Mouse (Mus musculus): ENCODE data around the gene Olfr487. TPM values are rescaled to one million over a fixed set of nuclear protein-coding genes. Genes with fewer than 3 reads are reported as not detected.
"Not testable (repeated sequence)": the region's sequence is repeated elsewhere in the genome, so short reads cannot be mapped to it uniquely, and the experiment has no call there.

Olfr487 gene
- total RNA-seq (2021): not detected
- long read RNA-seq, experiment 1: 0 reads
- long read RNA-seq, experiment 2: 0 reads

- H3K4me3 ChIP-seq; intact Hi-C loops (cut with DNase I); DNase-seq; H3K27ac ChIP-seq: not testable (repeated sequence)
Observed at GRCm38 (mm10) chr7:108214536-108214935, at the start of gene Olfr487. Olfr487 (minus strand) TSS chr7:108214636.

GRCm38 (mm10) chr7:108258247-108258646, 43.8 kb upstream of the Olfr487 start, which contains the start of gene Olfr488:
Olfr488 (minus strand) TSS chr7:108258347.
- Histone ChIP-seq H3K27ac (no peak within 1 kb of the TSS), H3K4me3 (no peak within 1 kb of the TSS)
- intact Hi-C loops (cut with DNase I): no loop called here
- TF ChIP-seq CTCF (IDR thresholded peaks at IDR 0.05): no peak
- DNase-seq: no peak

GRCm38 (mm10) chr7:108233551-108233950, 19.1 kb upstream of the Olfr487 start:
- no peak overlapping the region for H3K27ac ChIP-seq
- DNase-seq: no peak
- H3K4me3 ChIP-seq: no peak overlapping the region
- intact Hi-C loops (cut with DNase I): no loop called here
- no peak for TF ChIP-seq CTCF (IDR thresholded peaks at IDR 0.05)

DNA sequence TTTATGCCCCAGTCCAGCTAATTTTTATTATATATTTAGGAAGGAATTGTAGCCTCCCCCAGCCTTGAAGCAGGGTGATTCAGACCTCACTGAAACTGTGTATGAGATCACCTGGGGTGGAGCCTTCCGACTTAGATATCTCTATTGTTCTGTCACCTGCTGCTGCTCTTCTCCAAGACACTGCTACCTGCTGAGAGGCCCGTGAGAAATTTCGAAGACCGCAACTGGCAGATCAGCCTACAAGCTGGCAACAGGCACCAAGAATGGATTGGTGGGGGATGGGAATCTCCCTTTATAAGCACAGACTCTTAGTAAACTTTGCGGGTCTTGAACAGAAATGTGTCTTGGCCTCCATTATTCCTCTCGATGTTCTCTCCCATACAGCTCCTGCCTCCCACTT, 17.5 kb downstream of the Olfr487 start:
- intact Hi-C loops (cut with DNase I): no loop called here
- H3K27ac ChIP-seq: no peak overlapping the region
- no peak for TF ChIP-seq CTCF (IDR thresholded peaks at IDR 0.05)
- no peak overlapping the region for H3K4me3 ChIP-seq
- no peak for DNase-seq

DNA sequence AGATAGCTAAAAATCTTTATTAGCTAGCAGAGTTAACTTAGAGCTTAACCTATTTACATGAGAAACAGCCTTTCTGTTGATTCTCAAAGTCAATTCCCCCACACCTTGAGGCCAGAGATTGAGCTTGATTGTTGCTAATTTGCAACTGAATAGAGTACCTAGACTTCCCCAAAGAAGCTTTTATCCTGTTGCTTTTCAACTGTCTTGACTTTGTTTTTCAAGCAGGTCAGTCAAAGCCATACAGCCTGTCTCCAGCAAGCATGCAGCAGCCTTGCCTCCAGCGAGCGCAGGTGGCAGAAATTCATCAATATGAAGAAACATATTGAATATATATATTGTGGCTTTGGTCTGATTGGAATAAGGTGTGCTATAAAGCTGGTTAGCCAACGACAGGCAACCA, 18.1 kb downstream of the Olfr487 start:
- H3K27ac ChIP-seq; intact Hi-C loops (cut with DNase I); H3K4me3 ChIP-seq; DNase-seq: not testable (repeated sequence)

DNA sequence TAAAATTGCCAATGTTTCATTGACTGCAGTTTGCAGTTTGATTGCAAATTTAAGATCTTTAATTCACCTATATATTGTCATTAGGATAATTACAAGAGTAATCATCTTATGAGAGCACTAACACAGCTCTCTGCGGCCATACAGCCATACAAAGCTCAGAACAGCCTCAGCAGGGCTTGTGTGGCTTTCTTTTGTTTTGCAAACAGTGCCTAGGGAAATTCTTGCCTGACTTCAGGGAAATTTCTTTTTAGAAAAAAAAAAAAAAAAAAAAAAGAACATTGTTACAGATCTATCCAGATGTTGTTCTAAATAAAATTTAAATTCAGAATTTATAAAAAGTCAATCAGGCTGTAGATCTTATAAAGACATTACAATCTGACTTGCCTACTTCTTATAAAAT, 21.7 kb downstream of the Olfr487 start:
- H3K27ac ChIP-seq; H3K4me3 ChIP-seq; DNase-seq; intact Hi-C loops (cut with DNase I): not testable (repeated sequence)

DNA sequence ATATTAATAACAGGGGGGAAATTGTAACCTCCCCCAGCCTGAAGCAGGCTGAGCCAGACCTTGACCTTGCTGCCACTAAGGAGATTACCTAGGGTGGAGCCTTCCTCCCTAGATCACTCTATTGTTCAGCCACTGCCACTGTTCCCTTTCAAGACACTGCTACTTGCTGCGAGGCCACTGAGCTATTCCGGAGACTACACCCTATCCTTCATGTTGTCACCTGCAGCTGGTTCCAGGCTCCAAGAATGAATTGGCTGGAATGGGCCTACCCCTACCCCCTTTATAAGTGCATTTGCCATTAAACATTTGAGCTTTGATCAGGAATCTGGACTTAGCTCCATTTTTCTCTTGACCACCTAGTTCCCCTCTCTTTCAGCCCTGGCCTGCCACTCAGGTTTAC, 23.2 kb downstream of the Olfr487 start:
- H3K4me3 ChIP-seq; H3K27ac ChIP-seq; intact Hi-C loops (cut with DNase I); DNase-seq: not testable (repeated sequence)

GRCm38 (mm10) chr7:108185237-108185636, 29.2 kb downstream of the Olfr487 start:
- H3K27ac ChIP-seq; H3K4me3 ChIP-seq; DNase-seq; intact Hi-C loops (cut with DNase I): not testable (repeated sequence)

- H3K27ac ChIP-seq; H3K4me3 ChIP-seq; intact Hi-C loops (cut with DNase I); DNase-seq: not testable (repeated sequence)
Observed at GRCm38 (mm10) chr7:108184401-108184800, 30.0 kb downstream of the Olfr487 start.

GRCm38 (mm10) chr7:108172642-108173041, 41.8 kb downstream of the Olfr487 start, which contains the start of gene Olfr486:
Olfr486 (minus strand) TSS chr7:108172742.
- H3K4me3 ChIP-seq; intact Hi-C loops (cut with DNase I): not testable (repeated sequence)

DNA sequence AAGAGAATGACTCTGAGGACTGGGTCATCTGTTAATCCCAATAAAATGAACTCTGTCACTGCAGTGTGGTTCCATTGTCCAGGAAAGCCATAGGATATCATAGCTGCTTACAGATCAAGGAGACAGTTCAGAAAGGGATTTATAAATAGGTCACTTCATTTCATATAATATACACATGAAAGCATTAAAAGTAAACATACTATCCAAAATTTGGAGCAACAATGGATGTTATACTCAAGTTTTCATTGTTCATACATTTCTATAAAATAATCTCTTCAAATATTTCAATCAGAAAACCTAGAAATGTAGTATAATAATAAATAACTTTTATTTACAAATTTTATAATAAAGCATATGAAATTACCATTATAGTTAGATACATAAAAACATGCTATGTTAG, 54.7 kb downstream of the Olfr487 start, which contains the start of gene Olfr485:
Olfr485 (minus strand) TSS at position 101 of the 400 bp plus-strand sequence.
- intact Hi-C loops (cut with DNase I): no loop called here

More at GRCm38 (mm10) chr7:108172642-108173041, 41.8 kb downstream of the Olfr487 start, which contains the start of gene Olfr486:
- not testable (repeated sequence) for H3K27ac ChIP-seq, DNase-seq

More for the DNA sequence above, 54.7 kb downstream of the Olfr487 start, which contains the start of gene Olfr485:
- no peak for TF ChIP-seq CTCF (IDR thresholded peaks at IDR 0.05)
- no peak for DNase-seq
- Histone ChIP-seq H3K4me3 (no peak within 1 kb of the TSS), H3K27ac (no peak within 1 kb of the TSS)

Other genes starting within 250 kb of the Olfr487 start
- not detected for gene Olfr476, start 249.8 kb downstream of the Olfr487 start, total RNA-seq (2021)
- not detected for gene Olfr477, start 227.9 kb downstream of the Olfr487 start, total RNA-seq (2021)
- not detected for gene Olfr478, start 180.6 kb downstream of the Olfr487 start, total RNA-seq (2021)
- gene Olfr479, start 163.9 kb downstream of the Olfr487 start, total RNA-seq (2021): not detected
- not detected for gene Olfr480, start 147.3 kb downstream of the Olfr487 start, total RNA-seq (2021)
- gene Olfr481, start 134.8 kb downstream of the Olfr487 start, total RNA-seq (2021): not detected
- gene Olfr482, start 117.0 kb downstream of the Olfr487 start, total RNA-seq (2021): under 1 TPM; 0.64 to 0.81 TPM
- gene Olfr483, start 113.8 kb downstream of the Olfr487 start, total RNA-seq (2021): not detected
- not detected for gene Olfr484, start 87.2 kb downstream of the Olfr487 start, total RNA-seq (2021)
- gene Olfr485, start 54.8 kb downstream of the Olfr487 start, total RNA-seq (2021): not detected
- gene Olfr486, start 41.9 kb downstream of the Olfr487 start, total RNA-seq (2021): not detected
- gene Olfr488, start 43.7 kb upstream of the Olfr487 start, total RNA-seq (2021): not detected
- gene Olfr490, start 74.3 kb upstream of the Olfr487 start, total RNA-seq (2021): not detected
- gene Olfr491, start 98.8 kb upstream of the Olfr487 start, total RNA-seq (2021): not detected
- not detected for gene Olfr492, start 109.0 kb upstream of the Olfr487 start, total RNA-seq (2021)
- not detected for gene Olfr493, start 132.3 kb upstream of the Olfr487 start, total RNA-seq (2021)
- gene Olfr494, start 150.7 kb upstream of the Olfr487 start, total RNA-seq (2021): not detected
- gene Olfr495, start 178.5 kb upstream of the Olfr487 start, total RNA-seq (2021): not detected
- gene Olfr497, start 205.8 kb upstream of the Olfr487 start, total RNA-seq (2021): not detected